Mouse (Mus musculus) liver, embryonic 15.5 days (tissue): ENCODE measurements around the gene 3110082J24Rik. TPM values are rescaled to one million over a fixed set of nuclear protein-coding genes. Genes with fewer than 3 reads are reported as not detected.

Experiments used
- ATAC-seq: fragments of 200-750 bp; cut with Nextera tagmentation; 2 replicates; pipeline ENCODE4 v1.8.0; 2017; ENCODE audit warnings: moderate number of reproducible peaks, mild to moderate bottlenecking, moderate library complexity; ENCODE audit not compliant: insufficient read depth
- H3K27ac ChIP-seq: fragments of 300-500 bp; sonication (generic); replicated peaks from 2 replicates; pipeline ENCODE4 v1.5.1; 2015; ENCODE audit warnings: mild to moderate bottlenecking, inconsistent platforms
- H3K27me3 ChIP-seq: fragments of 300-500 bp; sonication (generic); 2 replicates; pipeline ENCODE4 v1.6.1; 2015; ENCODE audit warnings: mild to moderate bottlenecking, inconsistent platforms
- H3K36me3 ChIP-seq: fragments of 300-500 bp; sonication (generic); replicated peaks from 2 replicates; pipeline ENCODE4 v1.6.1; 2015; ENCODE audit warnings: moderate library complexity, mild to moderate bottlenecking, inconsistent platforms
- H3K4me1 ChIP-seq: fragments of 300-500 bp; sonication (generic); replicated peaks from 2 replicates; pipeline ENCODE4 v1.6.1; 2015; ENCODE audit warnings: inconsistent platforms
- H3K4me2 ChIP-seq: fragments of 300-500 bp; sonication (generic); 2 replicates; pipeline ENCODE4 v1.6.1; 2015; ENCODE audit warnings: moderate library complexity, mild to moderate bottlenecking, inconsistent platforms
- H3K4me3 ChIP-seq: fragments of 300-500 bp; sonication (generic); replicated peaks from 2 replicates; pipeline ENCODE4 v1.5.1; 2015; ENCODE audit warnings: mild to moderate bottlenecking, inconsistent platforms
- H3K9ac ChIP-seq: fragments of 300-500 bp; sonication (generic); 2 replicates; pipeline ENCODE4 v1.6.1; 2015; ENCODE audit warnings: moderate library complexity, mild to moderate bottlenecking, inconsistent platforms
- H3K9me3 ChIP-seq: fragments of 300-500 bp; sonication (generic); replicated peaks from 2 replicates; pipeline ENCODE4 v1.6.1; 2016; ENCODE audit warnings: inconsistent platforms
- WGBS: fragments of 180-500 bp; shearing (Covaris S2); methylation state at CpG from one replicate; pipeline ENCODE4 v1.1.7; 2015; ENCODE audit warnings: mixed read lengths; ENCODE audit not compliant: insufficient replicate concordance; 5-methylcytosine and 5-hydroxymethylcytosine counted together
- polyA plus RNA-seq: library from polyadenylated mRNA; unstranded; fragments of >200 nt; fragmentation: Nextera tagmentation; extraction: Ambion mirVana; gene quantifications from 2 replicates; pipeline ENCODE4 v1.2.1, GENCODE M21; 2015

Gene 3110082J24Rik
- polyA plus RNA-seq, 1 experiment from 2014 or later = not detected

GRCm38 (mm10) chr5:30137271-30137670, 31.4 kb upstream of the 3110082J24Rik start:
- Histone ChIP-seq H3K36me3 (peaks cover 87% of the 10 kb centered on the region), H3K27ac (no peak overlapping the region), H3K9me3 (no peaks in the 10 kb centered on the region), H3K9ac (no peak overlapping the region), H3K4me2 (no peak overlapping the region), H3K4me3 (no peak overlapping the region), H3K27me3 (no peaks in the 10 kb centered on the region), H3K4me1 (no peaks in the 10 kb centered on the region)
- 88% methylated on average over 9 of the region's 9 CpGs for WGBS
- no peak for ATAC-seq

- H3K27me3 ChIP-seq = no peaks in the 10 kb centered on the region
Observed at GRCm38 (mm10) chr5:30135711-30136231, 29.9 kb upstream of the 3110082J24Rik start.

DNA sequence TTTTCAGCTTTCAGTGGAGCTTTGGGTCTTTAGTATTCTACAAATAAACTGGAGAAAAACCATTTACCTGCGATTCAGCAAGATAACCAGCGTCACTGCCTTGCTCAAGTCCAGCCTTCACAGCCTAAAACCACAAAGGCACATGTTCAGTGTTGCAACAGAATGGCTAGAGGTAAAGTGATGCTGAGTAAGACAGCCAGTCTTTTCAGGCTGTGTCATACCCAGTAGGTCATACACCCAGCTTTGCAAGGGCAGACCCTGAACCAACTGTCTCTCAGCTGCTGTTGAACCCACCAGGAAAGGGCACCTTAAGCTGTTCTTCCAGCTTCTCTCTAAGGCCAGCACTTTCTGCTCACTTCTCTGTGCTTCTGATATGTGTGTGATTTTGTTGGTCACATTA, 26.3 kb upstream of the 3110082J24Rik start:
- no peak for ATAC-seq
- Histone ChIP-seq H3K27me3 (no peaks in the 10 kb centered on the region), H3K36me3 (peaks cover 83% of the 10 kb centered on the region), H3K4me1 (no peaks in the 10 kb centered on the region), H3K9ac (no peak overlapping the region), H3K27ac (no peak overlapping the region), H3K4me3 (no peak overlapping the region), H3K4me2 (no peak overlapping the region), H3K9me3 (no peaks in the 10 kb centered on the region)
- 81% methylated on average over 2 of the region's 2 CpGs for WGBS

More at GRCm38 (mm10) chr5:30135711-30136231, 29.9 kb upstream of the 3110082J24Rik start:
- ATAC-seq = no peak
- WGBS = 86% methylated on average over 11 of the region's 11 CpGs
- no peaks in the 10 kb centered on the region for H3K9me3 ChIP-seq
- H3K9ac ChIP-seq = no peak overlapping the region
- H3K4me2 ChIP-seq = no peak overlapping the region
- H3K4me3 ChIP-seq = no peak overlapping the region
- no peaks in the 10 kb centered on the region for H3K4me1 ChIP-seq
- peaks cover 85% of the 10 kb centered on the region for H3K36me3 ChIP-seq
- H3K27ac ChIP-seq = no peak overlapping the region

GRCm38 (mm10) chr5:30131246-30131645, 25.4 kb upstream of the 3110082J24Rik start:
- Histone ChIP-seq H3K9me3 (no peaks in the 10 kb centered on the region), H3K27ac (no peak overlapping the region), H3K9ac (no peak overlapping the region), H3K27me3 (no peaks in the 10 kb centered on the region), H3K4me2 (no peak overlapping the region), H3K36me3 (peaks cover 87% of the 10 kb centered on the region), H3K4me1 (no peaks in the 10 kb centered on the region), H3K4me3 (no peak overlapping the region)
- WGBS = 78% methylated on average over 4 of the region's 4 CpGs
- ATAC-seq = no peak

DNA sequence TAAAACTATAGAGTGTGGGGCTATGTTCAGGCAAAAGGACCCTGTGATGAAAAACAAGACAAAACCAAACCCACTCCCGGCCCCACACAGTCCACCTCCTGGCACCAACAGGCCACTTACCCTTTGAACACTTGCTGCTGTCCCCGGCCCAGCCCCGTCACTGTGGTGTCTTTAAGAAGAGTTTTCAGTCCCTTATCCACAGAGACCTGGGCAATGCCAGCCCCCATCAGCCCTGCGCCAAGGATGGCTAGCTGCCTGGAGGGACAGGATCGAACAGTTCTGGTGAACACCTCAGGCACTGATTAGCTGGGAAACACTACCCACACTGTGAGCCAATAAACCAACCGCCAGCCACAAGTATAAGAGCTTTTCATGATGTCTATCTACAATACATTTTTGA, 22.8 kb upstream of the 3110082J24Rik start:
- peaks cover 89% of the 10 kb centered on the region for H3K36me3 ChIP-seq
- ATAC-seq = no peak

GRCm38 (mm10) chr5:30127921-30128597, 22.2 kb upstream of the 3110082J24Rik start:
- H3K36me3 ChIP-seq = peaks cover 90% of the 10 kb centered on the region
- no peaks in the 10 kb centered on the region for H3K9me3 ChIP-seq
- H3K4me1 ChIP-seq = no peaks in the 10 kb centered on the region
- H3K9ac ChIP-seq = no peak overlapping the region
- WGBS = 80% methylated on average over 13 of the region's 13 CpGs
- no peaks in the 10 kb centered on the region for H3K27me3 ChIP-seq
- no peak overlapping the region for H3K4me2 ChIP-seq
- no peak overlapping the region for H3K27ac ChIP-seq
- no peak for ATAC-seq
- no peak overlapping the region for H3K4me3 ChIP-seq

More for the DNA sequence above, 22.8 kb upstream of the 3110082J24Rik start:
- H3K4me2 ChIP-seq = no peak overlapping the region
- WGBS = 85% methylated on average over 6 of the region's 6 CpGs
- no peaks in the 10 kb centered on the region for H3K27me3 ChIP-seq
- H3K9me3 ChIP-seq = no peaks in the 10 kb centered on the region
- no peak overlapping the region for H3K4me3 ChIP-seq
- H3K27ac ChIP-seq = no peak overlapping the region
- no peak overlapping the region for H3K9ac ChIP-seq
- H3K4me1 ChIP-seq = no peaks in the 10 kb centered on the region

DNA sequence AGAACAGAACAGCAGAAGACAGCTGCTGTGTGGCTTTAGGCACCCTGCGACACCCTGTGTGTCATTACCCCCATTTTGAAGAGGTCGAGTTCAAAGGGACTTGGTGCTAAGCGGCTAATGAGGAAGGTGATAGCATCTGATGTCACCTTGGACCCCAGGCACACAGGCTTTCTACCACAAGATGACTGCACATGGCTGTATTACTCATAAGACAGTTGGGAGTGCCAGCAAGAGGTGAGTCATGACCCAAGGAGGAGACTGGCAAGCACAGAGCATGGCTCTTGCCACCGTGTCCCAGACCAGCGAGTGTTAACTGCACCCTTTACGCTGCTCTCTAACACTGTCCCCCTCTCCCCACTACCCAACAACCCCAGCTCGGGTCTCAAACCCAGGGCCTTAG, 20.9 kb upstream of the 3110082J24Rik start:
- Histone ChIP-seq H3K27me3 (no peaks in the 10 kb centered on the region), H3K36me3 (peaks cover 90% of the 10 kb centered on the region), H3K9ac (no peak overlapping the region), H3K27ac (no peak overlapping the region), H3K9me3 (no peaks in the 10 kb centered on the region), H3K4me2 (no peak overlapping the region), H3K4me1 (no peaks in the 10 kb centered on the region), H3K4me3 (no peak overlapping the region)
- ATAC-seq = no peak
- WGBS = 72% methylated on average over 7 of the region's 7 CpGs

- Histone ChIP-seq H3K4me1 (no peaks in the 10 kb centered on the region), H3K9ac (no peak overlapping the region), H3K9me3 (no peaks in the 10 kb centered on the region), H3K4me3 (no peak overlapping the region), H3K4me2 (no peak overlapping the region), H3K36me3 (peaks cover 95% of the 10 kb centered on the region), H3K27me3 (no peaks in the 10 kb centered on the region), H3K27ac (no peak overlapping the region)
- WGBS = 47% methylated on average over 5 of the region's 5 CpGs
- no peak for ATAC-seq
Observed at GRCm38 (mm10) chr5:30125587-30125986, 19.7 kb upstream of the 3110082J24Rik start.

GRCm38 (mm10) chr5:30122481-30122880, 16.6 kb upstream of the 3110082J24Rik start:
- 87% methylated on average over 6 of the region's 6 CpGs for WGBS
- Histone ChIP-seq H3K27ac (no peak overlapping the region), H3K9me3 (no peaks in the 10 kb centered on the region), H3K4me1 (no peaks in the 10 kb centered on the region), H3K9ac (no peak overlapping the region), H3K4me3 (no peak overlapping the region), H3K27me3 (no peaks in the 10 kb centered on the region), H3K36me3 (peaks cover 91% of the 10 kb centered on the region), H3K4me2 (no peak overlapping the region)
- no peak for ATAC-seq

DNA sequence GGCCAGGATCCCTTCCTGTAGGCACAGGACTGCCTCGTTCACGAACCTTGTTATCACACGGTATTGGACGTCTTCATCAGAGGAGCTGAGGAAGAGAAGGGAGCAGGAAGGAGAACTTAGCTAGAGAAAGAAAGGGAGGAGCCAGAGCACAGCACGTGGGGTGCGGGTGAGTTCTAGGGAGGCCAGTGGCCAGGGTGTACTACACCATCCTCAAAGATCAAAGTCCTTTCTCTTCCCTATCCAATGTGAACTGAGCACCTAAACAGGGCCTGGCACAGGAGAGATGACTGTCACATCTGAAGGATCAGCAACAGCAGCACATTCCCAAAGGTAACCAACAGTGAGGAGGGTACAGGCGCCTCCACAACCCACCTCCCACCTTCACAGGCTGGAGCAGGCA, 14.2 kb upstream of the 3110082J24Rik start:
- H3K27me3 ChIP-seq = peaks cover 20% of the 10 kb centered on the region
- H3K4me3 ChIP-seq = no peak overlapping the region
- ATAC-seq = no peak
- H3K4me1 ChIP-seq = no peaks in the 10 kb centered on the region
- H3K36me3 ChIP-seq = peaks cover 71% of the 10 kb centered on the region
- H3K9ac ChIP-seq = no peak overlapping the region
- H3K27ac ChIP-seq = no peak overlapping the region
- 77% methylated on average over 7 of the region's 7 CpGs for WGBS
- H3K9me3 ChIP-seq = no peaks in the 10 kb centered on the region
- H3K4me2 ChIP-seq = no peak overlapping the region

DNA sequence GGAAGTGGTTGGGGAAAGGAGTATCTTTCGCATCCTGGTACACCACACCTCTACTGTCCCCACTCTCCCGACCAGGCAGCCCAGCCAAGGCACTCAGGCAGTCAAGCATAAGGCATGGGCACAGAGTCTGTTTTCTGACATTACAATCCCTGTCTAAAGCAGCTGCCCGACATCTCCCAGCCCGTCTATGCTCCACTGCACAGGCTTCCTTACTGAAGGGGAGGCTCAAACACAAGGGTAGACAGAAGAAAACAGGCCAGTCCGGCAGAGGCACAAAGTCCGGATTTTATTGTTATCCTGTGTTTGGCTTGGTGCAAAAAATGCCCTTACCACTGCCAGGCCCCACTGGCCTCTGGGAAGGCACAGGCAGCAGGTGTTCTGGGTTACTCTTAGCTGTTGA, 13.3 kb upstream of the 3110082J24Rik start:
- H3K4me1 ChIP-seq = peaks cover 9% of the 10 kb centered on the region
- H3K27me3 ChIP-seq = peaks cover 29% of the 10 kb centered on the region
- no peak overlapping the region for H3K4me2 ChIP-seq
- WGBS = 89% methylated on average over 6 of the region's 6 CpGs
- ATAC-seq = no peak
- H3K9me3 ChIP-seq = no peaks in the 10 kb centered on the region
- no peak overlapping the region for H3K4me3 ChIP-seq
- peaks cover 61% of the 10 kb centered on the region for H3K36me3 ChIP-seq
- no peak overlapping the region for H3K27ac ChIP-seq
- H3K9ac ChIP-seq = no peak overlapping the region

GRCm38 (mm10) chr5:30118018-30118417, 12.1 kb upstream of the 3110082J24Rik start:
- WGBS = 64% methylated on average over 1 of the region's 1 CpGs
- ATAC-seq = no peak
- peaks cover 13% of the 10 kb centered on the region for H3K4me1 ChIP-seq
- H3K4me2 ChIP-seq = no peak overlapping the region
- no peak overlapping the region for H3K4me3 ChIP-seq
- peaks cover 41% of the 10 kb centered on the region for H3K27me3 ChIP-seq
- peaks cover 50% of the 10 kb centered on the region for H3K36me3 ChIP-seq
- no peak overlapping the region for H3K27ac ChIP-seq
- no peak overlapping the region for H3K9ac ChIP-seq
- no peaks in the 10 kb centered on the region for H3K9me3 ChIP-seq
